ENCODE assay signal across 21 mouse cellular contexts in the genomic region with DNA sequence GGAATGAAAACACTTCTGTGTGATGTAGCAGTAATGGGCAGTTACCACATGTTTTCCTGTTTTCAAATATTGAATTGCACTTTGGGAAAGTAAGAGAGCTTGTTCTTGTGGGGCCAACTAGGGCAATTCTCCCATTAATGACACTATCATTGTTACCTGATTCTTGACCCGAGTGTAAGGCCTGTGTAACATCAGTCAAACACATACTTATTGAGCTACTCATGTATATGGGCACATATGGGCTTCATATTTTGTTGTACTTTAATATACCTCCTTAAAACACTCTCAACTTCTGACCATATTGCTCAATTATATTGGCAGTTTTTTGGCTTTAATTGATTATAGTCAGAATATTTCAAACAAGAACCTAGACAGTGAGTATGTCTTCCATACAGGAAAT.
DNase-seq lines count a peak whose midpoint lies in the region; ATAC-seq lines count a peak whose summit lies in the region.
"Had no signal": no experiment of that assay in that cellular context is flagged by ENCODE, and none has a peak within 500 bp of the region (broad histone marks: within the 10 kb centered on the region; RNA-seq: fewer than 3 reads in every experiment).

No protein-coding gene starts in this region.

- DNase-seq in limb, embryonic 10.5 days (ENCODE audit: low spot score) = no peak
- peak; percentile 30 for DNase-seq in forelimb bud, embryonic 11.5 days (ENCODE audit: low read depth, low spot score)
- DNase-seq in spleen, postnatal 10 days (ENCODE audit: low spot score in 2 of 2) = no peak
- no peak for DNase-seq in natural killer cell, adult 2 months (ENCODE audit: low spot score in 2 of 2)
- DNase-seq: adrenal gland, adult 2 months; adrenal gland, adult 8-10 months; adrenal gland, postnatal 10 days; adrenal gland, postnatal 14 days; adrenal gland, postnatal 25 days; adrenal gland, postnatal 36 days; B cell, adult 2 months; cerebellum, adult 11 months; cerebellum, adult 11-12 months; cerebellum, adult 18-20 months had no signal

- no peaks in the 10 kb centered on the region for H3K36me3 ChIP-seq in limb, embryonic 12.5 days
- H3K36me3 ChIP-seq in limb, embryonic 10.5 days = no peaks in the 10 kb centered on the region
- no peaks in the 10 kb centered on the region for H3K36me3 ChIP-seq in limb, embryonic 13.5 days
- H3K36me3 ChIP-seq: G1E had no signal

- H3K4me2 ChIP-seq in limb, embryonic 12.5 days = no peak overlapping the region
- no peak overlapping the region for H3K4me2 ChIP-seq in limb, embryonic 13.5 days (replicated peaks)

- no peaks in the 10 kb centered on the region for H3K9me3 ChIP-seq in limb, embryonic 12.5 days
- H3K9me3 ChIP-seq in limb, embryonic 10.5 days (replicated peaks) = no peaks in the 10 kb centered on the region
- H3K9me3 ChIP-seq in limb, embryonic 13.5 days = no peaks in the 10 kb centered on the region
- H3K9me3 ChIP-seq: G1E had no signal

- H3K27me3 ChIP-seq in limb, embryonic 12.5 days = no peaks in the 10 kb centered on the region
- H3K27me3 ChIP-seq in limb, embryonic 10.5 days (ENCODE audit: low read depth, poor library complexity, severe bottlenecking) = no peaks in the 10 kb centered on the region
- H3K27me3 ChIP-seq in limb, embryonic 13.5 days = no peaks in the 10 kb centered on the region
- H3K27me3 ChIP-seq: CH12.LX, Patski had no signal

- H3K4me1 ChIP-seq in limb, embryonic 12.5 days (replicated peaks) = no peaks in the 10 kb centered on the region
- H3K4me1 ChIP-seq in limb, embryonic 10.5 days = no peaks in the 10 kb centered on the region
- 0 out of 2 replicates have a peak, but pooled peaks cover 2% of the 10 kb centered on the region for H3K4me1 ChIP-seq in limb, embryonic 13.5 days

- no peak overlapping the region for H3K4me3 ChIP-seq in limb, embryonic 12.5 days (replicated peaks)
- no peak overlapping the region for H3K4me3 ChIP-seq in limb, embryonic 10.5 days
- no peak overlapping the region for H3K4me3 ChIP-seq in limb, embryonic 13.5 days

- ATAC-seq in limb, embryonic 12.5 days (ENCODE audit: insufficient number of reproducible peaks, insufficient read depth, low FRiP score, low TSS enrichment, low read depth) = peak; percentile 79; the same call in 1 of the 2 replicates
- peak; percentile 72 for ATAC-seq in limb, embryonic 13.5 days (ENCODE audit: low FRiP score, low read depth)
- ATAC-seq: activated CD4-positive, CD25-positive, alpha-beta regulatory T cell, adult 4 months; CD4-positive, CD25-positive, alpha-beta regulatory T cell, adult 4 months; Patski had no signal

- 37% methylated on average over 1 of the region's 1 CpGs for WGBS in limb, embryonic 12.5 days
- WGBS in limb, embryonic 10.5 days = 68% methylated on average over 1 of the region's 1 CpGs
- WGBS in limb, embryonic 13.5 days = 55% methylated on average over 1 of the region's 1 CpGs

- no peak overlapping the region for H3K9ac ChIP-seq in limb, embryonic 12.5 days (replicated peaks)
- H3K9ac ChIP-seq in limb, embryonic 13.5 days = no peak overlapping the region

- H3K27ac ChIP-seq in limb, embryonic 12.5 days = no peak overlapping the region
- no peak overlapping the region for H3K27ac ChIP-seq in limb, embryonic 10.5 days
- H3K27ac ChIP-seq in limb, embryonic 13.5 days = no peak overlapping the region
